Mouse (Mus musculus): ENCODE data around the gene Ift81. TPM values are rescaled to one million over a fixed set of nuclear protein-coding genes. Genes with fewer than 3 reads are reported as not detected.
A peak's percentile ranks its signal among the peaks of the same experiment; 100 is the strongest.

Gene Ift81
- total RNA-seq, 2 experiments from 2014 or later, result 37.2 to 45.3 TPM

DNA sequence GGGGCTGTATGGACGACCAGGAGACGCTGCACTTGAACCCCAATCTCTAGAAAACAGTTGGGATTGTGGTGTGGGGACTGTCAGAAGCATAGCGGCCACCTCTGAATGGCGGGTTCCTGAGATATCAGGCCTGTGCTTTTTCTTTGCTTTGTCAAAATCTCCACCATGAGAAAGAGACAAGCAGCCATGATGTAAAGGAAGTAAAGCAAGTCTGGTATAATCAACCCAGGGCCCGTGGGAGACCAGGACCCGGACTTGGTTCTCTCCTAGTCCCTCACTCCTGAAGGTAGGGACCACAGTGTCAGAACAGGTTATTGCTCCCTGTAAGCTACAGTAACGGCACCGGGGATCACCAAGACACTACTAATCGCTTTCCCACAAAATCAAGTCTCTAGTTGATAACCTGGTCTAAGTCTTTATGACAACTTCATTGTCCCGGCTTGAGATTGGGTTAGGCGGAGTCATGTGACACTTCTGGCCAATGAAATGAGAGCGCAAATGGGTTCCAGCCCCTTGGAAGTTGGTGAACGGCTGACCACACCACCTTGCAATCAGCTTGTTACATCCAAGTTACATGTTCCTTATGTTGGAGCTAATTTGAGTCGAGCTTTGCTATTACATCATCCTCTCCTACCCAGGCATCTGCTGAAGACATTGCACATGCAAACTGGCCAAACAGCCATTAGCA is 11.4 kb upstream of the Ift81 start:
- no peak for DNase-seq

DNA sequence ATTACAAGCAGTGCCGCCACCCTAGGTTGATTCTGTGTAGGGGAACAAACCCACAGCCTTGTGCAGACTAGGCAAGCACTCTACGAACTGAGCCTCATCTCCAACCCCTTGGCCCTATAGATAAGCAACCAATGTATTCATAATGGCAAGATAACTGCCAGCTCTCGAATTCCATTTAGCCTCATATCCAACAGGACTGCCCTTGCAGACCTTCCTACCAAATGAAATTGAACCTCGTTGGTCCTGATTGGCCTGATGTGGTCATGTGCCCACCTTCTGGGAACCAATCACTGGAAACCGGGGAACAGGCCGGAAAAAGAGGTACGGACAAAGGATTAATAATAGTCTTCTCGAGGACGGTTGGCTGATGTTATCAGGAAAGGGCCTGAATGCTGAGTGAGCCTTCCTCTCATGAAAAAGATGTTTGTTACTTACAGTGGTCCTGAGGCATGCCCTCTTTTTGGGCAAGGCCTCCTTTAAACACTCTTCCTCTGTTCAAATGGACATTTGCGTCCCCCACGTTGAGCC is 10.7 kb upstream of the Ift81 start:
- DNase-seq, result no peak

GRCm38 (mm10) chr5:122623861-122624260 is 9.5 kb upstream of the Ift81 start:
- no peak for DNase-seq

GRCm38 (mm10) chr5:122622526-122622925 is 8.2 kb upstream of the Ift81 start:
- no peak for DNase-seq

DNA sequence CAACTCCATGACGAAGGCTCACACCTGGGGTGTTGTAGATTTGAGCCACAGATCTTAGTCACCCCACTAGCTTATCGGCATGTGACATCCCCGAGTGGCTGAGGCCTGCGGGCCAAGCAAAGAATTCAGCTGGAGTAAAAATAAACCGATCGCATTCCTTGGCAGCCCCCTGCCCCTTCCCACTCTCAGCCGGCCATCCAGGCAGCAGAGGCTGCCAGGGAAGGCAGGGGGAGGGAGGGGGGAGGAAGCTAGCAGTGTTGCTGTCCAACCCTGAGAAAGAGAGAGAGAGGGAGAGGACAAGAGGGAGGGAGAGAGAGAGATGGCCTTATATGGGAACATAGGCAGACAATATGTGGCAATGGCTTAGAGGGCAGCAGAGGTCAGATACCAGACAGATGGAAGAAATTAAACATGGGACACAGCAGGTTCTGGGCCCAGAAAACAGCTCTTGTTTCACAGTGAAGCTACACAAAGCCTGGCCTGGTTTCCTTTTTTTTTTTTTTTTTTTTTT is 7.1 kb upstream of the Ift81 start:
- DNase-seq, result peak; percentile 87

DNA sequence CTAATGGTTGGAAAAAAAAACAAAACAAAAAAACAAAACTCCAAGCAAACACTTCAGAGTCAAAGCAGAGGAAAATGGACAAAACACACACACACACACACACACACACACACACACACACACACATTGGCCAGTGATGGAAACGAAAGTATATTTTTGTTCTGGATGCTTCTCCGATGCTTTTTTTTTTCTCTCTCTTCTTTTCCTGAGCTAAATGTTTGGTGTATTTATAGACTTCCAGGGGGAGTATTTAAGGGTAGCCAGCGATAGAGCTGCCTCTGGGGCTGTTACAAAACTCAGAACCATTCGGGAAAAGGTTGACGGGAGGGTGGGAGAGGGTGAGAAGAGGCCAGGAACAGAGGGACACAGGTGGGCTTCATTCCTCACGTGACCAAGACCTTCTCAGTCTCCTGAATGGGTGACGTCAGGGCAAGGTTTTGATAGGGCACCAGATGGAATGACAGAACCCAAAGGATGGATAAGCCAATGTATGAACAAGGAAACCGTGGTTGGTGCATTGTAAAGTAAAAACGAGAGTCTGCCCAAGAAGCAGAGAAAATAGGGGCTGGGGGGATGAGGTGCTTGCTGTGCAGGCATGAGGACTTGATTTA is 5.5 kb upstream of the Ift81 start:
- no peak for DNase-seq

GRCm38 (mm10) chr5:122617718-122618117 is 3.4 kb upstream of the Ift81 start:
- DNase-seq, result no peak

- no peak for DNase-seq
These were observed 2.7 kb downstream of the Ift81 start for GRCm38 (mm10) chr5:122611651-122612050.

DNA sequence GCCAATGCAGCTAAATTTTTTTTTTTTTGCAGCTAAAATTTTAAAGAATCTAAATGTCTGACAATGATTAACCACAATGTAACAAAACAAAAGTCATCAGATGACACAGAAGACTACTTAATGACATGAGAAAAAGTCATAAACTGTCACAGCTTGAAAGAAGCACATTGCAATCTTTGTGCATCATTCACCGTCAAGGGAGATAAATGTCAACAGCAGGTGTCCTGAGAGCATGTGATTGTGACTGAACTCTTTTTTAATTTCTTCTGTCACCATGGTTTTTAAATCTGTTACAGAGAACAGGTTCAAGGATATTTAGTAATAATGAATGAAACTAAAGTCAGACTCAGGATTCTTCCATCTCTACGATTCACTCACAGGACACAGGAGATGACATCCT is 9.4 kb downstream of the Ift81 start:
- no peak for DNase-seq

DNA sequence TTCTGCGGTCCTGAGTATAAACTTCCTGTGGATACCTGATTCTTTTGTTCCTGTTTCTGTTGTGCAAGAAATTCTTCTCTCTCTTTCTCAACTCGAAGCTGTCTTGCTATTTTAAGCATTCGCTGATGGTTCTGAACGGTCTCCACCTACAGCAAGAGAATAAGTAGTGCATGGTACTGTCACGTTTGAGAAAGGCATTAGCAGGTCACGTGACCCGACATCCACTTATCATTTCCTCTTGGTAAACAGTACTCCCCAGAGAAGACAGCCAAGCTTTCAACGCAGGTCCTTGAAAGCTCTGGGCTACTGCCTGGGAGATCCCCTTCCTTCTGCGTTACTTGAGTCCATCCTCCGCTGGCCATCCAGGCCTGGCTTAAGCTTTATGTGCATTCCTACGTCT is 12.1 kb downstream of the Ift81 start:
- peak; percentile 72 for DNase-seq

- DNase-seq, result no peak
These were observed 18.8 kb downstream of the Ift81 start for GRCm38 (mm10) chr5:122595470-122595869.

- DNase-seq, result no peak
These were observed 24.4 kb downstream of the Ift81 start for GRCm38 (mm10) chr5:122589891-122590290.

- DNase-seq, result no peak
These were observed 28.8 kb downstream of the Ift81 start for GRCm38 (mm10) chr5:122585546-122585945.

GRCm38 (mm10) chr5:122584093-122584492 is 30.2 kb downstream of the Ift81 start:
- no peak for DNase-seq

DNA sequence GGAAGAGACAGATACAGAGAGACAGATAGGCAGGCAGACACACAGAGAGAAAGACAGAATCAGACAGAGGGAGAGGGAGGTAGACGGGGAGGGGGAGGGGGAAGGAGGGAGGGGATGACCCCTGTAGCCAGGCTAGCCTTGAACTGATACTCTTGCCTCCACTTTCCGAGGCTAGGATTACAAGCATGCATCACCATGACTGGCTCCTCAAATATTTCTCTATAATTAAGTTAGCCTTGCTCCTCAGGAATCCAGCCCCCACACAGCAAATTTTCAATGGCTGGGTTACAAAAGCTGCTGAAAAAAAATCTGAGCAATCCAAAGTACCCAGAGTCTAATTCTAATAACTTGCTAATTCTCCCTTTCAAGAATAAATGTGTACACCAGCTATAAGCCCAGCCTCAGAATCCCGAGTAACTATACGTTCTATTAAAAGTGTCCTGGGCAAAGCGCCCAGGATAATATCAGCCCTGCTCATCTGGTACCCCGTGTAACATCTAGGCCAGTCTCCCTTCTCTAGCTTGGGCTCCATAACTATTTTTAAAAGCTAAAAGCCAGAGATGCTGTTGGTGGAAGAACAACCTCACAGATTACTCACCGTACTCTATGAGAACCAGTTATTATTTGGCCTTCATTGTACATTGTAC is 37.5 kb downstream of the Ift81 start:
- DNase-seq, result no peak

DNA sequence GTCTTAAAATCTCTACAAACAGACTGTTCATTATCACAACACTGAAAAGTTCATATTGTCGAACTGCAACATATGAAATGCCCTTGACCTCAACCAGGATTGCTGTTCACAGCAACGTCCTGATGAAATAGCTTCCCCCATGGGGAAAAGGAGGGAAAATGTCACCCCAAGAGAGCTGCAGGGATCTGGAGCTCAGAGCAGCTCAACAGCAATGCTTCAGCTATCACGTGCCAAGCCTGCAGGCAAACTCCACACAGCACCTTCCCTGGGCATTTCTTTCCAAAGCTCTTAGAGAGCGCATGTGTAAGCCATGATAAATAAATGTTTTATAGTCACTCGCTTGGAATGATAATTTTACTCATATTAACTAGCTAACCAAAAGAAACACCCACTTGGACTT is 42.3 kb downstream of the Ift81 start:
- DNase-seq, result no peak

- DNase-seq, result peak; percentile 42
These were observed 47.7 kb downstream of the Ift81 start for GRCm38 (mm10) chr5:122566626-122567025.

GRCm38 (mm10) chr5:122560654-122561053 is 53.7 kb downstream of the Ift81 start:
- peak; percentile 33 for DNase-seq

DNA sequence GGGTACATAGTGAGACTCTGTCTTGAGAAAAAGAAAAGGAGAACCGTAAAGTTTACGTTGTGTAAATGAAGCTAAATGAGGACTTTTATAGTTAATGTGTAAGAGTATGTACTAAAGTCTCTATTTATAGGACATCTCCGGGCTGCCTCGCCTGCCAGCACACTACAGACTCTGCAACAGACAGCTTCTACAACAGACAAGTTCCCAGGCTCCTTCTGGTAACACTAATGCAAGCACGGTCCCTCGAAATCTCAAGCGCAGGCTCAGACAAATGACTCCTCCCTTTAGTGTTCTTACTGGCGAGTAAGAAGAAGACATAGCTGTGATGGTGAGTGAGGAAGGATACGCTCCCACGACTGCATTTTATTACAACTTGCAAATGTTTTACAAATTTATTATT is 56.2 kb downstream of the Ift81 start:
- DNase-seq, result no peak

- no peak for DNase-seq
These were observed 59.2 kb downstream of the Ift81 start for GRCm38 (mm10) chr5:122555107-122555506.

DNA sequence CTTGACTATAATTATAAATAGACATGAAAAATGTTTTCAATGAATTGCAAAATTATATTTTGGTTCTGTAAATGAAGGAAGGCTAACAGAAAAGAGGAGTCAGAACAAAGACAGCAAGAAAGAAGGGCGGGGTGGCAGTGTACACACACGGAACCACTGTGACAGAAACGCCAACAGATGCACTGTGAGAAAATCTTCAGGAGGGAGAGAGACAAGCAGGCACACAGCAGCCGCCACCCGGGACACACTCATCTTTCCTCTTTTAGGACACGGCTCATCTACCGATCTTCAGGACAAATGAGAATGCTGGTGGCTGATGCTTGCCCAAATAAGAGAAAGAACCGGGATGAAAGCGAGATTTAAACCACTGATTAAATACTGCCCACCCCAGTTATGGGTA is 61.7 kb downstream of the Ift81 start:
- DNase-seq, result no peak

DNA sequence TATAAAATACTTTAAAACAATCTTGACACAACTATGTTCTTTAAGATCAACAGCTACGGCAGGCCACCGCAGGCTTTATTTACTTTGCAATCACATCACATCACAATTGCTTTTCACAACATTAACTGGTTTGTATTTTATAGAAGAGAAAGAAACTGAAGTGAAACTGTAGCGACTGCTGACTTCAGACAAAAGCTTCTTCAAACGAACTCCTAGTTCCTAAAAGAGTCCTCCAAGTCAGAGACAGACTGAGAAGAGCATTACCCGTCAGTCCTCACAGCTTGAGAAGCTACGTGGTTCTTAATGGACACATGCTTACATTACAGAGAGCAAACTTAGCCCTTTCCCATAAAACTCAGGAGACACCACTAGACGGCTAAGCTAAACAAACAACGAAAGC is 63.9 kb downstream of the Ift81 start:
- DNase-seq, result no peak

DNA sequence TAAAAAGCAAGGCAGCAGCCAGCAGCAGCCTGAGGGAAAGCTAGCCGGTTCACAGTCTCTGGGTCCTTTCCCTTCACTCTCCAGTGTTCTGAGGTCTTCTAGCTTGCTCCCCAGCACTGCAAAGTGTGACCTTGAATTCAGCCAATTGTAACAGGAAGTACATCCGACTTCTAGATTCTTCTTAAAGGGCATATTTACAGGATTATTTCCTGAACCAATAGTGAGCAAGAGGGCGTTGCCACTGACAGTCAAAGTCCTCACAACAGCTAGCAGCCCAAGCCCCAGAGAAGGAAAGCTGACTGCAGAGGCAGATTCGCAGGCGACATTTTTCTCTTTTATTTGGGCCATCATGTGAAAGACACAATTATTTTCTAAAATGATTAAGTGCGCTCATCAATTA is 65.6 kb downstream of the Ift81 start:
- no peak for DNase-seq

DNA sequence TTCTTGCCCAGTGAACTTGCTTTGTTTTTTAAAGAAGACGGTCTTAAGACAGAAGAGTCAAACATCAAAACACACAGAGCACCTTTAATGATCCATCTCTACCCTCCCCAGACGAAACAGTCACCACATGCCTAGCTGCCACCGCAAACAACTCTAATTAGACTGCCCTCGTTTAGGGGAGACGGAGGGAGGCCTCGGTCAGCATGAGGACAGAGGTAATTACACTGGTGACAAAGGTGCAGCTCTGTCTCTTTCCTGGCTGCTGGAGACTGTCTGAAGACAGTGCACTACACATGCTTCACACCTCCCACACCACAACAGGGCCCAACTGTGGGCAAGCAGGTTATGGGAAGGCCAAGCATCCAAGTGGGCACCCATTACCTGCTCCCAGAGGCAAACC is 66.5 kb downstream of the Ift81 start:
- no peak for DNase-seq

All from heart, postnatal 4 days (tissue).